Mouse (Mus musculus) neural tube, embryonic 11.5 days (tissue): ENCODE measurements around the gene Ctdsp2. TPM values are rescaled to one million over a fixed set of nuclear protein-coding genes. Genes with fewer than 3 reads are reported as not detected.
A peak's percentile ranks its signal among the peaks of the same experiment; 100 is the strongest.

Experiments used
- ATAC-seq: fragments of 200-750 bp; cut with Nextera tagmentation; 2 replicates; pipeline ENCODE4 v1.8.0; 2017; ENCODE audit warnings: moderate number of reproducible peaks, mild to moderate bottlenecking, moderate TSS enrichment, moderate library complexity; ENCODE audit not compliant: insufficient read depth, low FRiP score, low TSS enrichment
- DNase-seq: peaks from one replicate; pipeline ENCODE4 v3.0.0-alpha.2; 2015; ENCODE audit warnings: low spot score
- H3K27ac ChIP-seq: fragments of 300-500 bp; sonication (generic); 2 replicates; pipeline ENCODE4 v1.5.1; 2014; ENCODE audit warnings: low read depth, mild to moderate bottlenecking, low read length
- H3K27me3 ChIP-seq: fragments of 300-500 bp; sonication (generic); 2 replicates; pipeline ENCODE4 v1.6.1; 2014; ENCODE audit warnings: mild to moderate bottlenecking, low read length, mixed read lengths; ENCODE audit not compliant: control insufficient read depth, insufficient read depth
- H3K36me3 ChIP-seq: fragments of 300-500 bp; sonication (generic); 2 replicates; pipeline ENCODE4 v1.6.1; 2014; ENCODE audit warnings: mild to moderate bottlenecking, low read length, moderate library complexity, mixed read lengths; ENCODE audit not compliant: control insufficient read depth, insufficient read depth
- H3K4me1 ChIP-seq: fragments of 300-500 bp; sonication (generic); 2 replicates; pipeline ENCODE4 v1.6.1; 2014; ENCODE audit warnings: low read length, mixed read lengths; ENCODE audit not compliant: control insufficient read depth, insufficient read depth
- H3K4me2 ChIP-seq: fragments of 300-500 bp; sonication (generic); 2 replicates; pipeline ENCODE4 v1.6.1; 2014; ENCODE audit warnings: low read depth, mild to moderate bottlenecking, moderate library complexity
- H3K4me3 ChIP-seq: fragments of 300-500 bp; sonication (generic); 2 replicates; pipeline ENCODE4 v1.5.1; 2014; ENCODE audit warnings: low read depth, low read length
- H3K9ac ChIP-seq: fragments of 300-500 bp; sonication (generic); 2 replicates; pipeline ENCODE4 v1.6.1; 2014; ENCODE audit warnings: mild to moderate bottlenecking, low read length
- H3K9me3 ChIP-seq: fragments of 300-500 bp; sonication (generic); 2 replicates; pipeline ENCODE4 v1.6.1; 2016; ENCODE audit warnings: low read length; ENCODE audit not compliant: control insufficient read depth
- WGBS: fragments of 180-500 bp; shearing (Covaris S2); extraction: QIAGEN DNeasy Blood & Tissue Kit; methylation state at CpG from one replicate; pipeline ENCODE4 v1.1.7; 2014; 5-methylcytosine and 5-hydroxymethylcytosine counted together
- polyA plus RNA-seq: library from polyadenylated mRNA; unstranded; fragments of >200 nt; fragmentation: Nextera tagmentation; extraction: Ambion mirVana; gene quantifications from 2 replicates; pipeline ENCODE4 v1.2.1, GENCODE M21; 2014

Ctdsp2 gene
- polyA plus RNA-seq, 1 experiment from 2014 or later = 56.1 TPM

DNA sequence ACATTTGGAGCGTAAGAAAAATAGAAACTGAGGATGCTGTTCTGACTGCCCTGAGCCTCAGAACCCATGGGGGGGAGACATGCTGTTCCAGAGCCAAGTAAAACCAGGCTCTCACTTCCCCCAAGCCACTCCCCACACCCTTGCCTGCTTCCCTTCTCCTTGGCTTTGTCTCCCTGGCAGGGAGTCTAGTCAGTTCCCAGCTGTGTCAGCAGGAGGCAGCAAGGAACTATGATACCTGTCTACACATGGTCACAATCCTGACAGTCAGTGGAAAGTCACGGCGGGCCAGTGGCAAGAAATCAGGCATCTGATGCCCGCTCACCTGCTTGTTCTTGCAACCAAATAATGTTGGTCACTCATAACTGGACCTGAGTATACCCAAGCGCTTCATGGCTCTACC, 38.0 kb downstream of the Ctdsp2 start:
- no peak overlapping the region for H3K4me3 ChIP-seq
- no peaks in the 10 kb centered on the region for H3K27me3 ChIP-seq
- H3K4me2 ChIP-seq = no peak overlapping the region
- no peaks in the 10 kb centered on the region for H3K9me3 ChIP-seq
- 66% methylated on average over 5 of the region's 5 CpGs for WGBS
- ATAC-seq (no peak), DNase-seq (no peak)
- H3K27ac ChIP-seq = no peak overlapping the region
- no peaks in the 10 kb centered on the region for H3K4me1 ChIP-seq
- no peak overlapping the region for H3K9ac ChIP-seq
- H3K36me3 ChIP-seq = no peaks in the 10 kb centered on the region

DNA sequence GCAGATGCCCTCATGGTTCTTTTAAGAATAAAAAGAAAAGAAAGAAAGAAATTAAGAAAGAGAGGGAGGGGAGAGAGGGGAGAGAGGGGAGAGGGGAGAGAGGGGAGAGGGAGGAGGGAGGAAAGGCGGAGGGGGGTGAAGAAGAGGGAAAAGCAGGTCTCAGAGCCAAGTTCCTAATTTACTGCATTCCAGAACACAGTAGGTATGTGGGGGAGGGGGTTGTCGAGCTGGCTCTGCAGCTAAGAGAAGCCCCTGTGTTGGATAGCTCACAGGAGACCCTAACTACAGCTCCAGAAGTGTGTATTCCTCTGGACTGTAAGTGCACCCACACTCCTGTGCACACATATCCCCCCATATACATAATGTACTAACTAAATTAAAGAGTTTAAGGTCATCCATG, 38.6 kb downstream of the Ctdsp2 start:
- Histone ChIP-seq H3K27me3 (no peaks in the 10 kb centered on the region), H3K36me3 (no peaks in the 10 kb centered on the region), H3K4me2 (no peak overlapping the region), H3K9me3 (no peaks in the 10 kb centered on the region), H3K4me1 (no peaks in the 10 kb centered on the region), H3K9ac (no peak overlapping the region), H3K4me3 (no peak overlapping the region), H3K27ac (no peak overlapping the region)
- no peak for DNase-seq
- WGBS = 25% methylated on average over 2 of the region's 2 CpGs
- no peak for ATAC-seq

DNA sequence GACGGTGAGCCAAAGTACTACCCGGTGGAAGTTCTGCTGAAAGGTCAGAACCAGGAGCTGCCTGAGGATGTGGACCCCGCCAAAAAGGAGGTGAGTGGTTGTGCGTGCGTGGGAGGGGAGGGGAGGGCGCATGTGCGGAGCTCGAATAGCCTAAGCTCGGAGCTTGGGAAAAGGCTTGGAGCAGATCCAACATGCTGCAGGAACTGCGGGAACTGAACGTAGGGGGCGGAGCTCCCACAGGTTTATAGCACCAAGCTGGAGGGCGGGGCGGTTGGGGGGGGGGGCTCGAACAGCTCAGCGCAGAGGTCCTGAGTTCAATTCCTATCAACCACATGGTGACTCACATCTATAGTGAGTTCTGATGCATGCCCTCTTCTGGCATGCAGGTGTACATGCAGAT, 39.9 kb downstream of the Ctdsp2 start:
- Histone ChIP-seq H3K4me2 (no peak overlapping the region), H3K4me1 (no peaks in the 10 kb centered on the region), H3K9me3 (no peaks in the 10 kb centered on the region), H3K36me3 (peaks cover 6% of the 10 kb centered on the region), H3K9ac (no peak overlapping the region), H3K4me3 (no peak overlapping the region), H3K27ac (no peak overlapping the region), H3K27me3 (no peaks in the 10 kb centered on the region)
- 78% methylated on average over 16 of the region's 16 CpGs for WGBS
- DNase-seq = no peak
- no peak for ATAC-seq

DNA sequence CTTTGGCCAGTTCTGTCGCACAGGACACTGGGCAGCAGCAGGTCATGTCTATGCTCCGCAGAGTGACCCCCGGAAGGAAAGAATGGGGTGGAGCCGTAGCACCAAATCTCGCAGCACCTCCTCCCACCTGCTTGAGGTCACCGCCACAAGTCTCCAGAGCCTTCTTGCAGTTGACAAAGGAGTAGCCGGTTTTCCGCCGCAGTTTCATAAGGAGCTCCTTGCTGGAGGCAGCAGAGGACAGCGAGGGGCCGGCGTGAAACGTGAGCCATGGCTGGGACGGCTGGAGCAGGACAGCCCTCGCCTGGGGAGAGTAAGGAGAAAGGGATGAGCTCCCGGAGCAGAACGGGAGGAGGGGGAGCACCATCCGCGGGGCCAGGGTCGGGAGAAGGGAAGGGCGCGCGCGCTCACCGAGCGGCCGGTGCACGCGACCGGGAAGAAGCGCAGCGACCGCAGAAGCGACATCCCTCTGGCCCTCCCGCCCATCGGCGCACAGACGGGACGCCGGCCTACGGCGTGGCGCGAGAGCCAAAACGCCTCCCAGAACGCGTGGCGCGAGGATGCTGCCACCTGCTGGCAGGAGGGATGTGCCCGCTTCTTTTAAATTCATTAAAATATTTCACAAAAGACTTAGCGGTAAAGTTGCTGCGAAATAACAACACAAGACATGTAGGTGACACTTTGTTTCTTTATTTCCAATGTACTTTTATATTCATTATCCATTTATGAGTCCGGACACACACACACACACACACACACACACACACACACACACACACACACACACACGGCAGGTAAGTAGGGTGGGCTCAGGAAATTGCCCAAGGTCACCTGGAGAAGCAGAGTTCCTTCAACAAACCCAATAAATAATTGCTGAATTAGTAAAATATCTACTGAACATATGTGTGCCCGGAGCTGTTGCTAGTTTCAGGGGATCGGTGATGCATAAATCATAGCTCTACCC, 52.1 kb downstream of the Ctdsp2 start, which contains the start of gene Tsfm:
TSS of gene Tsfm (minus strand) at position 505 of the 961 bp plus-strand sequence.
- Histone ChIP-seq H3K9ac (peak within 1 kb of the TSS; percentile 76), H3K4me1 (0 out of 2 replicates have a peak, but pooled peaks cover 4% of the 10 kb centered on the region), H3K36me3 (peaks cover 14% of the 10 kb centered on the region), H3K27ac (peak within 1 kb of the TSS; percentile 11; the same call in 1 of the 2 replicates), H3K4me3 (peak within 1 kb of the TSS; percentile 69), H3K4me2 (peak within 1 kb of the TSS; percentile 51), H3K27me3 (no peaks in the 10 kb centered on the region), H3K9me3 (no peaks in the 10 kb centered on the region)
- ATAC-seq = peak; percentile 86
- WGBS = 6% methylated on average over 51 of the region's 56 CpGs
- DNase-seq = peak; percentile 93

DNA sequence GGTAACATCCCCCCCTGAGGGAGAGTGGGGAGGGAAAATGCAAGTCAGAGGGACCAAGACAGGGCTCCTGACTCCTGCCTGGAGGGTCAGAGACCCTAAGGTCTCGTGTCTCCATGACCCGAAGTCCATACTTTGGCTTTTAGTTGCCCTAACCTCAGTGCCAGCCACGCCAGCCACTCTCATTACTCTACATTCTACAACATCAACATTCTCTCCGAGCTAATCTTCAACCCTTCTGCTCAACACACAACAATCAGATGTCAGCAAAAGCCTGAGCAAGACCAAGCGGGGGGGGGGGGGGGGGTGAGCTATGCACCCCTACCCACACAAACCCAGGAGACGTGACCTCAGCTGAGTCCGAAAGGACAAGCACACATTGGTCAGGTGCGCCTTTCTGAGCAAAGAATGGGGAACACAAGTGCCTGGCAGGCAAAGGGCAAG, 54.8 kb downstream of the Ctdsp2 start:
- Histone ChIP-seq H3K27me3 (no peaks in the 10 kb centered on the region), H3K9ac (no peak overlapping the region), H3K4me1 (0 out of 2 replicates have a peak, but pooled peaks cover 4% of the 10 kb centered on the region), H3K27ac (no peak overlapping the region), H3K36me3 (0 out of 2 replicates have a peak, but pooled peaks cover 2% of the 10 kb centered on the region), H3K4me3 (no peak overlapping the region), H3K4me2 (no peak overlapping the region), H3K9me3 (no peaks in the 10 kb centered on the region)
- WGBS = 90% methylated on average over 7 of the region's 8 CpGs
- DNase-seq (no peak), ATAC-seq (no peak)

DNA sequence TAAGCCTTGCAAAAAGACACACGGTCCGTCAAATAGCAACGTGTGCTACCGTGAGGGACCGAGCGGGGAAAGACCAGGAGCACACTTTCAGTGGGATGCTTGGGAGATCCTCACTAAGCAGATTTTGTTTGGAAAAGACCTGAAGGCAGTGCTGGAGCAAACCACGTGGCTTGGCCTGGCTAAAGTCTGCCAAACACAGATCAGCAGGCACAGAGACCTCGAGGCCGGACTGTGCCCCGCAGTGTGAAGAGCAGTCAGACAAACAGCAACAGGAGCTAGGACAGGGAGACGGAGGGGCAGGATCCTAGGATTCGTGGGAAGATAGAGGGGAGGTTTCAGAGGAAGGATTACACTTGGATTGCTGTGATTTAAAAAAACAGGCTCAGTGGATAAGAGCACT, 57.8 kb downstream of the Ctdsp2 start:
- Histone ChIP-seq H3K27me3 (no peaks in the 10 kb centered on the region), H3K27ac (no peak overlapping the region), H3K36me3 (no peaks in the 10 kb centered on the region), H3K4me3 (no peak overlapping the region), H3K9ac (no peak overlapping the region), H3K4me2 (no peak overlapping the region), H3K9me3 (no peaks in the 10 kb centered on the region), H3K4me1 (no peaks in the 10 kb centered on the region)
- DNase-seq (no peak), ATAC-seq (no peak)
- 86% methylated on average over 12 of the region's 12 CpGs for WGBS

DNA sequence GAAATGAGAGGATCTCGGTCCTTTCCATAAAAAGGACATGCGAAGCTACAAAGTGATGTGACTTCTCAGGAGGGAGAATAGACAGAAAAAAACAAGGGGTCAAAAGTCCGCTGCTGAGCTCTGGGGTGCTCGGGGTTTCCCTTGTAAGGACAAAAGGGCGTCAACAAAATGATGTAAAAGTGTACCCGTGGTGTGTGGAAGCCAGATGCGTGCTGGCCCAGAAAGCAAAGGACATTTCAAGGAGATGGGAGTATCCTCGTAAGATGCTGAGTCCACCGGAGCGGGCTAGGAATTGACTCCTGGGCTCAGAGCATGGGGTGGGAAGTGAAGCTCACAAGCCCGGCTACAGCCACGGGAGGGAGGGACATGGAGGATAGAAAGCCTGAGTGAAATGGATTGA, 59.1 kb downstream of the Ctdsp2 start:
- H3K36me3 ChIP-seq = no peaks in the 10 kb centered on the region
- no peak overlapping the region for H3K27ac ChIP-seq
- H3K4me3 ChIP-seq = no peak overlapping the region
- no peak overlapping the region for H3K9ac ChIP-seq
- no peak overlapping the region for H3K4me2 ChIP-seq
- no peaks in the 10 kb centered on the region for H3K27me3 ChIP-seq
- 66% methylated on average over 12 of the region's 12 CpGs for WGBS
- 0 out of 2 replicates have a peak, but pooled peaks cover 3% of the 10 kb centered on the region for H3K4me1 ChIP-seq
- ATAC-seq (no peak), DNase-seq (no peak)
- no peaks in the 10 kb centered on the region for H3K9me3 ChIP-seq

DNA sequence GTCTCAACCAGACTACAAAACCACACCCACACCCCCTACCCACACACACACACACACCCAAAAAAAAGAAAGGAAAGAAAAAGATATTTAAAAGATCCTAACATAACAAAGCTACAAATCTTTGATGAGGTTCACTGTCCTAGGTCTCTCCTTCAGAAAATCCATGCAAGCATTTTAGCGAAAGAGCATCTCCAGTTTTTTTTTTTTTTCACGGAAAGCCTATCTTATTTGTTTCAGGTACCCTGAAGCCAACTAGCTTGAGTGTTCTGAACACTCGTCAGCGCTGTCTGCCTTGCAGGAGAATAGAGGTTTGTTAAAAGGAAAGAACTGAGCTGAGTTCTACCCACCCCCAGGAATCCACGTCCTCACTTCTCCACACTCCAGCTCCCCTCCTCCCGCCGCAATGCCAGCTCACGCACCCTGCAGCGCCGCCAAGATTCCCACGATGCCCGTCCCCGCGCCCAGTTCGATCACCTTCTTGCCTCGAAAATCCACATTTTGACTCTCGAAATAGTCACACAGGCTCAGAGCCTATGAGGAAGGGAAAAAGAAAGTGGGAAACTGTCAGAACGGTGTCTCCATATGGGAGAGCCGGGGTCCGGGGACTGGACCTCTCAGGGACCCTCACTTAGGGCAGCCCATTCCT, 62.2 kb downstream of the Ctdsp2 start:
- DNase-seq = no peak
- Histone ChIP-seq H3K27me3 (no peaks in the 10 kb centered on the region), H3K27ac (no peak overlapping the region), H3K4me3 (peak overlapping the region; percentile 77), H3K4me2 (peak overlapping the region; percentile 100), H3K36me3 (peaks cover 4% of the 10 kb centered on the region), H3K9me3 (no peaks in the 10 kb centered on the region), H3K4me1 (0 out of 2 replicates have a peak, but pooled peaks cover 6% of the 10 kb centered on the region), H3K9ac (peak overlapping the region; percentile 66)
- 2% methylated on average over 20 of the region's 20 CpGs for WGBS
- ATAC-seq = no peak
